Mouse (Mus musculus): ENCODE results near the gene Gpt2. TPM values are rescaled to one million over a fixed set of nuclear protein-coding genes. Genes with fewer than 3 reads are reported as not detected.

The Gpt2 gene
- polyA plus RNA-seq, 1 experiment = 29.1 TPM

GRCm38 (mm10) chr8:85557601-85557986 is 65.2 kb downstream of the Gpt2 start:
- no peak overlapping the region for H3K4me3 ChIP-seq (ENCODE audit: low read depth, low read length)
- no peak overlapping the region for H3K27ac ChIP-seq (ENCODE audit: insufficient read depth, low read length)
- peaks cover 10% of the 10 kb centered on the region for H3K36me3 ChIP-seq (ENCODE audit: control insufficient read depth, insufficient read depth, low read length, poor library complexity, severe bottlenecking)
- H3K9ac ChIP-seq (ENCODE audit: low read depth, poor library complexity, severe bottlenecking) = no peak overlapping the region
- H3K27me3 ChIP-seq (ENCODE audit: control insufficient read depth, insufficient read depth, low read length, poor library complexity, severe bottlenecking) = no peaks in the 10 kb centered on the region; the same call in 1 of the 2 replicates
- H3K9me3 ChIP-seq (replicated peaks; ENCODE audit: control insufficient read depth, insufficient read depth, low read length, poor library complexity, severe bottlenecking) = peaks cover 6% of the 10 kb centered on the region
- no peak for TF ChIP-seq CTCF (IDR thresholded peaks at IDR 0.05; ENCODE audit: low read depth, low read length)
- TF ChIP-seq POLR2A (IDR thresholded peaks at IDR 0.05; ENCODE audit: insufficient read depth, low read length) = no peak
- no peak for TF ChIP-seq EP300 (IDR thresholded peaks at IDR 0.05; ENCODE audit: insufficient read depth, low read depth, low read length)
- no peaks in the 10 kb centered on the region for H3K4me1 ChIP-seq (ENCODE audit: control insufficient read depth, insufficient read depth, low read length)

GRCm38 (mm10) chr8:85559201-85559600 is 66.8 kb downstream of the Gpt2 start:
- no peak overlapping the region for H3K9ac ChIP-seq (ENCODE audit: low read depth, poor library complexity, severe bottlenecking)
- H3K4me3 ChIP-seq (ENCODE audit: low read depth, low read length) = no peak overlapping the region
- no peak for TF ChIP-seq CTCF (IDR thresholded peaks at IDR 0.05; ENCODE audit: low read depth, low read length)
- no peak for TF ChIP-seq POLR2A (IDR thresholded peaks at IDR 0.05; ENCODE audit: insufficient read depth, low read length)
- no peak for TF ChIP-seq EP300 (IDR thresholded peaks at IDR 0.05; ENCODE audit: insufficient read depth, low read depth, low read length)

GRCm38 (mm10) chr8:85559966-85560365 is 67.6 kb downstream of the Gpt2 start:
- H3K4me1 ChIP-seq (ENCODE audit: control insufficient read depth, insufficient read depth, low read length) = no peaks in the 10 kb centered on the region
- no peak overlapping the region for H3K27ac ChIP-seq (ENCODE audit: insufficient read depth, low read length)
- H3K4me3 ChIP-seq (ENCODE audit: low read depth, low read length) = no peak overlapping the region

More at GRCm38 (mm10) chr8:85559201-85559600, 66.8 kb downstream of the Gpt2 start:
- H3K9me3 ChIP-seq (replicated peaks; ENCODE audit: control insufficient read depth, insufficient read depth, low read length, poor library complexity, severe bottlenecking) = no peaks in the 10 kb centered on the region; the same call in 1 of the 2 replicates
- H3K27ac ChIP-seq (ENCODE audit: insufficient read depth, low read length) = no peak overlapping the region
- no peaks in the 10 kb centered on the region for H3K4me1 ChIP-seq (ENCODE audit: control insufficient read depth, insufficient read depth, low read length)
- H3K27me3 ChIP-seq (ENCODE audit: control insufficient read depth, insufficient read depth, low read length, poor library complexity, severe bottlenecking) = no peaks in the 10 kb centered on the region; the same call in 1 of the 2 replicates
- H3K36me3 ChIP-seq (ENCODE audit: control insufficient read depth, insufficient read depth, low read length, poor library complexity, severe bottlenecking) = no peaks in the 10 kb centered on the region

GRCm38 (mm10) chr8:85563336-85563735 is 71.0 kb downstream of the Gpt2 start:
- H3K9ac ChIP-seq (ENCODE audit: low read depth, poor library complexity, severe bottlenecking) = no peak overlapping the region
- H3K27me3 ChIP-seq (ENCODE audit: control insufficient read depth, insufficient read depth, low read length, poor library complexity, severe bottlenecking) = no peaks in the 10 kb centered on the region
- no peaks in the 10 kb centered on the region for H3K4me1 ChIP-seq (ENCODE audit: control insufficient read depth, insufficient read depth, low read length)
- no peak overlapping the region for H3K4me3 ChIP-seq (ENCODE audit: low read depth, low read length)
- TF ChIP-seq CTCF (IDR thresholded peaks at IDR 0.05; ENCODE audit: low read depth, low read length) = no peak
- no peak overlapping the region for H3K27ac ChIP-seq (ENCODE audit: insufficient read depth, low read length)
- H3K36me3 ChIP-seq (ENCODE audit: control insufficient read depth, insufficient read depth, low read length, poor library complexity, severe bottlenecking) = no peaks in the 10 kb centered on the region
- no peaks in the 10 kb centered on the region; the same call in 1 of the 2 replicates for H3K9me3 ChIP-seq (replicated peaks; ENCODE audit: control insufficient read depth, insufficient read depth, low read length, poor library complexity, severe bottlenecking)

More at GRCm38 (mm10) chr8:85559966-85560365, 67.6 kb downstream of the Gpt2 start:
- H3K36me3 ChIP-seq (ENCODE audit: control insufficient read depth, insufficient read depth, low read length, poor library complexity, severe bottlenecking) = no peaks in the 10 kb centered on the region
- H3K27me3 ChIP-seq (ENCODE audit: control insufficient read depth, insufficient read depth, low read length, poor library complexity, severe bottlenecking) = no peaks in the 10 kb centered on the region; the same call in 1 of the 2 replicates
- no peak for TF ChIP-seq POLR2A (IDR thresholded peaks at IDR 0.05; ENCODE audit: insufficient read depth, low read length)
- TF ChIP-seq CTCF (IDR thresholded peaks at IDR 0.05; ENCODE audit: low read depth, low read length) = no peak
- no peak for TF ChIP-seq EP300 (IDR thresholded peaks at IDR 0.05; ENCODE audit: insufficient read depth, low read depth, low read length)
- no peak overlapping the region for H3K9ac ChIP-seq (ENCODE audit: low read depth, poor library complexity, severe bottlenecking)
- H3K9me3 ChIP-seq (replicated peaks; ENCODE audit: control insufficient read depth, insufficient read depth, low read length, poor library complexity, severe bottlenecking) = no peaks in the 10 kb centered on the region; the same call in 1 of the 2 replicates

- no peak overlapping the region for H3K4me3 ChIP-seq (ENCODE audit: low read depth, low read length)
- no peak overlapping the region for H3K9ac ChIP-seq (ENCODE audit: low read depth, poor library complexity, severe bottlenecking)
- no peaks in the 10 kb centered on the region; the same call in 1 of the 2 replicates for H3K9me3 ChIP-seq (replicated peaks; ENCODE audit: control insufficient read depth, insufficient read depth, low read length, poor library complexity, severe bottlenecking)
- no peaks in the 10 kb centered on the region for H3K36me3 ChIP-seq (ENCODE audit: control insufficient read depth, insufficient read depth, low read length, poor library complexity, severe bottlenecking)
- no peaks in the 10 kb centered on the region for H3K4me1 ChIP-seq (ENCODE audit: control insufficient read depth, insufficient read depth, low read length)
- no peak overlapping the region for H3K27ac ChIP-seq (ENCODE audit: insufficient read depth, low read length)
- H3K27me3 ChIP-seq (ENCODE audit: control insufficient read depth, insufficient read depth, low read length, poor library complexity, severe bottlenecking) = no peaks in the 10 kb centered on the region; the same call in 1 of the 2 replicates
- TF ChIP-seq CTCF (IDR thresholded peaks at IDR 0.05; ENCODE audit: low read depth, low read length) (no peak), EP300 (IDR thresholded peaks at IDR 0.05; ENCODE audit: insufficient read depth, low read depth, low read length) (no peak), POLR2A (IDR thresholded peaks at IDR 0.05; ENCODE audit: insufficient read depth, low read length) (no peak)
Measured at GRCm38 (mm10) chr8:85565186-85565585, 72.8 kb downstream of the Gpt2 start.

DNA sequence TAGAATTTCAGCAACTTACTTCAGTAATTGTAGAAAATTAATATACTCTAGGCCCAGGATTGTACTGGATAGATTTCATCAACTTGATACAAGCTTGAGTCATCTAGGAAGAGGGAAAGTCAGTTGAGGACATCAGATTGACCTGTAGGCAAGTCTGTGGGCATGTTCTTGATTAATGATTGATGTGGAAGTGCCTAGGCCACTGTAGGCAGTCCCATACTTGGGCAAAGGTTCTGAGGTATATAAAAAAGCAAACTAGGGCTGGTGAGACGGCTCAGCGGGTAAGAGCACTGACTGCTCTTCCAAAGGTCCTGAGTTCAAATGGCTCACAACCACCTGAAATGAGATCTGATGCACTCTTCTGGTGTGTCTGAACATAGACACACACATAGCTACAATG is 75.4 kb downstream of the Gpt2 start:
- H3K9ac ChIP-seq (ENCODE audit: low read depth, poor library complexity, severe bottlenecking) = no peak overlapping the region
- no peaks in the 10 kb centered on the region; the same call in 1 of the 2 replicates for H3K27me3 ChIP-seq (ENCODE audit: control insufficient read depth, insufficient read depth, low read length, poor library complexity, severe bottlenecking)
- no peak overlapping the region for H3K4me3 ChIP-seq (ENCODE audit: low read depth, low read length)
- H3K36me3 ChIP-seq (ENCODE audit: control insufficient read depth, insufficient read depth, low read length, poor library complexity, severe bottlenecking) = no peaks in the 10 kb centered on the region
- TF ChIP-seq POLR2A (IDR thresholded peaks at IDR 0.05; ENCODE audit: insufficient read depth, low read length) (no peak), EP300 (IDR thresholded peaks at IDR 0.05; ENCODE audit: insufficient read depth, low read depth, low read length) (no peak), CTCF (IDR thresholded peaks at IDR 0.05; ENCODE audit: low read depth, low read length) (no peak)
- no peaks in the 10 kb centered on the region for H3K9me3 ChIP-seq (replicated peaks; ENCODE audit: control insufficient read depth, insufficient read depth, low read length, poor library complexity, severe bottlenecking)
- no peaks in the 10 kb centered on the region for H3K4me1 ChIP-seq (ENCODE audit: control insufficient read depth, insufficient read depth, low read length)
- H3K27ac ChIP-seq (ENCODE audit: insufficient read depth, low read length) = no peak overlapping the region
